Mouse (Mus musculus) T-helper 2 cell (primary cell): ENCODE data around the gene Pgm5.

Experiments used
- in situ Hi-C: fragments of 300-600 bp; cut with MboI, MseI; formaldehyde crosslinking; loops from one replicate; pipeline ENCODE4 v1.15.1; 2025; ENCODE audit warnings: high pct_unique_total_duplicates

The Pgm5 gene

DNA sequence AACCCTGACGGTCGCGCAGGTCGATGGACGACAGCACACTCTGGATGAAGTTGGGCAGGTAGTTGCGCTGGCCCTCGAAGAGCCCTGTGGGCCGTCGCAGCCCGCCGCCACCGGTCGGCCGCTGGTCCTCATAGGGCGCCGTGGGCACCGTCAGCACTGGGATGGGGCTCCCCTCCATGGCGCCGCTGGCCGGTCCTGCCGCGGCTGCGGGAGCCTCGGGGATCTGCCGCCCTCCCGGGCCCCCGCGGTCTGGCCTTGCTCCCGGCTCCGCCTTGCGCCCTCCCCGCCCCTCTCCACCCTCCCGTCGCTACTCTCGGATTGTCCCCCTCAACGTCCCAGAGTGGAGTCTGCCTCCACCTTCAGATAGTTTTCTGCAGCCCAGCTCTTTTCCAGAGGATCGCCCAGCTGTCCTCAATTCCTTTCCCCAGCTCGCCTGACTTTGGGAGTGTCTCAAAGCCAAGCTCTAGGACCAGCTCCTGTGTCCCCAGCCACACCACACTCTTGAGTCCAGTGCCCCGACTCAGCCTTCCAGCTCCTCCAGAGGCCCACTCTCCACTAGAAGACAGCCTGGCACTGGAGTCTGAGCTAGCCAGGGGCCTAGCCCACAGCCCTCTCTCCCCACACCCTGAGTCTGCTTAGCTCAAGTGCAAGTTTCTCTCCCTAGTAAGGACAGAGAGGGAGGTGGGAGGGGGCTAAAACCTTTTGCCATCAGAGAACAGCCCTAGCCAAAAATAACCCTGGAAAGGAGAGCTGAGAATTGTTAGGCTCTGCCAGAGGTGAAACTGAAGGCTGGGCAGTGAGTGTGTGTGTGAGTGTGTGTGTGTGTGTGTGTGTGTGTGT lies at the start of gene Pgm5:
TSS of gene Pgm5 (minus strand) at position 244 of the 840 bp plus-strand sequence.
- in situ Hi-C loops: loop anchor here (10.0 kb wide), 1 partner anchor 567 kb away; no protein-coding TSS in a partner anchor

DNA sequence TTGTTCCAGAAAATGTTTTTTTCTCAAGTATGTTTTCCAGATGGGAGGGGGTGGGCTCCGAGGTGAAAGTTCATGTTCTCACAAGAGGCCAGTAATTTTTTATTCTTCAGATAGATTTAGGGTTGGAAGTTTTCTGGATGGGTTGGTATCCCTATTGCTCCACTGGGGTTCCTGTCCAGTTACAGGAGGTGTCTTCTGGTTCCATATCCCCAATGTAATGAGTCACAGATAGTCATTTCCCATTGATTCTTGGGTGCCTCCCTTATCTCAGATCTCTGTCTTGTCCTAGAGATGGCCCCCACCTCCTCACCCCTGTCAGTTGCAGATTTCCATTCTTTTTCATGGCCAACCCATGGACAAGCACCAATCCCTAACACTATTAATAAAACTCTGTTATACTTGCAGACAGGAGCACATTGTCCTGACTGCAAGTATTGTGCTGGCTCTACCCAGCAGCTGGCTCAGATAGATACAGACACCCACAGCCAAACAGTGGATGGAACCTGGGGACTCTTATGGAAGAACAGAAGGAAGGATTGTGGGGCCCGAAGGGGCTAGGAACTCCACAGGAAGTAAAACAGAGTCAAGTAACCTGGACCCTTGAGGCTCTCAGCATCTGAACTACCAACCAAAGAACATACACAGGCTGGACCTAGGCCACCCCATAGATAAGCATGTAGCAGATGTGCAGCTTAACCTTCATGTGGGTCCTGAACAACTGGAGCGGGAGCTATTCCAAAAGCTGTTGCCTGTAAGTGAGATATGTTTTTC lies 46.9 kb upstream of the Pgm5 start:
- in situ Hi-C loops: no loop called here

- in situ Hi-C loops: no loop called here
Observed at GRCm38 (mm10) chr19:24907655-24908054, 46.0 kb upstream of the Pgm5 start.

DNA sequence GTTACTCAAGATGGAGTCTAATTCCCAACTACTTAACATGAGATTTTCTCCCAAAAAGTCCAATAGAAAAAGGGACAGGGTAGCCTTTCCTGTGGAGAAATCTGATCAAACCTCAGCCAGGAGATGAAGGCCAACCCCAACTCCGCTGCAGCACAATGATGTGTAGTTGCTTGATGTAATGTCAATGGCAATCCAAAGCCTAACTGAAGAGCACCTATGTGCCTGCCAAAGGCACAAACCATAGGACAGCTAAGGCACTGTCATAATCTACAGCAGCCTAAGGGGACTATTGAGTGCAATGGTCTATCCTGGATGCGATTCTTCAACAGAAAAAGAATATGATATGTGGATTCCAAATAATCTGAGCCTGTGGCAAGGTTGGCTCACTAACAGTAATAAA lies 41.2 kb upstream of the Pgm5 start:
- in situ Hi-C loops: no loop called here

- in situ Hi-C loops: no loop called here
Observed at GRCm38 (mm10) chr19:24902256-24902655, 40.6 kb upstream of the Pgm5 start.

- in situ Hi-C loops: no loop called here
Observed at GRCm38 (mm10) chr19:24901666-24902065, 40.0 kb upstream of the Pgm5 start.

GRCm38 (mm10) chr19:24900581-24901220 lies 39.0 kb upstream of the Pgm5 start, which contains the start of gene Foxd4:
Foxd4 (minus strand) TSS chr19:24901197.
- in situ Hi-C loops: no loop called here

DNA sequence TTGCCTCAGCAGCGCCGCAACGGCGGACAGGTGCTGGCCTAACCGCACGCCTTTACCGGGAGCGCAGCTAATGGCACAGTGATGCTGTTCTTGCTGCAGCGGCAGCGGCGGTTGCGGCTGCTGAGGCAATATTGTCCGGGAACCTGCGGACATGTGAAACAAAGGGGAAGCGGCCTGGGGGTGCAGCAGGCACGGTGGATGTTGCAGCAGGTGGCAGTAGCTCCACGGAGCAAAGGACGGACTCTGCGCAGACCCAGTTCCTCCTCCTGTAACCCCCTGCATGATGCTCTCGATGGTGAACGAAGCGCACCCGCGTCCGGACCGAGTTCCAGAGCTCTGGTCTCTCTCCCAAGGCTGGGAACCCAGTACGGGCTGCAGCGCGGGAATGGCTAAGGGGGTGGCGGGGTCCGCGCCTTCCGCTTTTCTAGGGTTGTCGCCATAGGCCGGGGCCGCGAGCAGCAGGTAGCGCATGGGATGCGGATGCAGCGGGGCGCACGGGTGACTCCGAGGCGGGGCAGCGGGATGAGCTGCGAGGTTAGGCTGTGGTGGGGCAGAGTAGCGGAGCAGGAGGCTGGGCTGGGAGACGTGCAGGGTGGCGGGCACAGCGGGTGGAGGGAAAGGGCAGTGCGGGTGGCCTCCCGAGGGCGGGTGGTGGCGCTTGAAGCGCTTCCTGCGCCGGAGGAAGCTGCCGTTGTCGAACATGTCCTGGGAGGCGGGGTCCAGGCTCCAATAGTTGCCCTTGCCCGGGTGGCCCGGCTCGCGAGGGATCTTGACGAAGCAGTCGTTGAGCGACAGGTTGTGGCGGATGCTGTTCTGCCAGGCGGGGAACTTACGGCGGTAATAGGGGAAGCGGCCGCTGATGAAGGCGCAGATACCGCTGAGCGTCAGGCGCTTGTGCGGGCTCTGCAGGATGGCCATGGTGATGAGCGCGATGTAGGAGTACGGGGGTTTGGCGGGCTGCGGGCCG lies 38.2 kb upstream of the Pgm5 start:
- in situ Hi-C loops: loop anchor here (5.0 to 25.0 kb wide), 2 partner anchors 342 to 712 kb away; partner anchors contain the start of gene Dmrt3

DNA sequence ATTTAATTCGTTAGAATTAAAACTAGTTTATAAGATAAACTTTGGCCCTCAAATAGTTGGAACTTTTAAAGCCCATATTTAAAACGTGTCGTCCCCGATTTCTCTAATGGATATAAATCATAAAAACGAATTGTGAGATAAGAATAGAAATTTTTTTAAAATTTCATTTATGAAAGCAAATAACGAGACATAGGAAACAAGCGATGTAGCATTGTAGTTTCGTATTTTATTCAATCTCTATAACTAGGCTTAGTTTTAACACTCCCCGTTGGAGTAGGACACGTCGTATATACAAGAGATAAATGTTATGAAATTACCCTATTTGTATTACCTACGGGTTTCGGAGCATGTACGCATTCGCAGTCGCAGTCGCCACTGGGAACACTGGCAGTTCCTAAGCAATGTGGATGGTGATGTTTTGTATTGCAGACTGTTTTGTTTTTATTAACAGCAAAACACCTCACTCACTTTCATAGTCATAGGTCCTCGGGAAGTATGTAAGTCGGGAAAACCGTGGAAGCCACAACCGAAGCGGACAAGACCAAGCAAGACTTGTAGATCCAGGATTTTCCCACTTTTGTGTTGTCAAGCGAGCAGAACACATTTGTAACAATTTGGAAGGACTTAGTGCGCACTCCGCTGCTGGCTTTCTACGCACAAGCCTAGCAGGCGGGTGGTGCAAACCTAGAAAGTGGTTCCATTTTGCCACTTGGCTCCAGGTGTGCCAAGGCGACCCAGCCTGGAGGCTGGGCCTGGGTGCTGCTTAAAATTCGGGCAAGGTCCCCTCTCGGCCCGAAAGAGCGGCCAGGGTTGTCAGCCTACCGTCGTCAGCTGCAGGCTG lies 37.3 kb upstream of the Pgm5 start:
- in situ Hi-C loops: loop anchor here (5.0 to 25.0 kb wide), 2 partner anchors 343 to 713 kb away; partner anchors contain the start of gene Dmrt3

GRCm38 (mm10) chr19:24897896-24898736 lies 36.5 kb upstream of the Pgm5 start:
- in situ Hi-C loops: loop anchor here (5.0 to 25.0 kb wide), 2 partner anchors 344 to 714 kb away; partner anchors contain the start of gene Dmrt3

- in situ Hi-C loops: loop anchor here (5.0 to 25.0 kb wide), 2 partner anchors 345 to 715 kb away; partner anchors contain the start of gene Dmrt3
Observed at GRCm38 (mm10) chr19:24897006-24897895, 35.6 kb upstream of the Pgm5 start.

- in situ Hi-C loops: loop anchor here (5.0 to 25.0 kb wide), 2 partner anchors 346 to 716 kb away; partner anchors contain the start of gene Dmrt3
Observed at GRCm38 (mm10) chr19:24896536-24896935, 34.9 kb upstream of the Pgm5 start.

DNA sequence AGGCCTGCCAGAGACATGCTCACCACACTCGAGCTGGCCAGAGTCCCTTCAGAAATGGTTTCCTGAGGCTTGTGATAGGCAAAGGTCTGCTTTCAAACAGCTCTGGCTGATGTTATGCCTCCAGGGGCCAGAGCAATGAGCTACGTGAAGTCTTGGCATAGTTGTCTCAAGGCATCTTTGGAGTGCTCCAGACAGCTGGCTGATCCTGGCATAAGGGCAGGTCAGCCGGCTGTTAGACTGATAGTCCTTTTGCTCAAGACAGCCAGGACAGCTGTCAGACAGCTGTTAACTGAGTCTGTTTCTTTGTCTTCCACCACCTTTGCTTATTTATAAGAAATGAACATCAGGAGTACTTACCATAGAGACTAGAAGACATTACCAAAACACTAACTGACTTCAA lies 25.2 kb upstream of the Pgm5 start:
- in situ Hi-C loops: loop anchor here (25.0 kb wide), 1 partner anchor 725 kb away; the partner anchor contains the start of gene Dmrt3

- in situ Hi-C loops: loop anchor here (25.0 kb wide), 1 partner anchor 727 kb away; the partner anchor contains the start of gene Dmrt3
Observed at GRCm38 (mm10) chr19:24885504-24885903, 23.8 kb upstream of the Pgm5 start.

GRCm38 (mm10) chr19:24881237-24881636 lies 19.6 kb upstream of the Pgm5 start:
- in situ Hi-C loops: loop anchor here (25.0 kb wide), 1 partner anchor 731 kb away; the partner anchor contains the start of gene Dmrt3

GRCm38 (mm10) chr19:24875129-24875870 lies 13.6 kb upstream of the Pgm5 start, which contains the start of gene Gm10053:
Gm10053 (plus strand) TSS chr19:24875686.
- in situ Hi-C loops: loop anchor here (25.0 kb wide), 1 partner anchor 737 kb away; the partner anchor contains the start of gene Dmrt3
